Mouse (Mus musculus) megakaryocyte progenitor cell, adult 5-6 weeks (primary cell): ENCODE data around the gene Gramd4. TPM values are rescaled to one million over a fixed set of nuclear protein-coding genes. Genes with fewer than 3 reads are reported as not detected.
"Not testable (repeated sequence)": the region's sequence is repeated elsewhere in the genome, so short reads cannot be mapped to it uniquely, and the experiment has no call there.

Source experiments
- ATAC-seq: replicated peaks from 2 replicates; pipeline ENCODE4 v1.8.0; 2016; ENCODE audit warnings: mild to moderate bottlenecking, moderate TSS enrichment, inconsistent platforms; ENCODE audit not compliant: poor library complexity
- total RNA-seq, 2 experiments: library from RNA; stranded (forward) in 1 of 2; stranded (reverse) in 1 of 2; fragments of 157-497, 149-512 nt in 1 of 2; fragments of 200-1000 nt in 1 of 2; gene quantifications; 2 replicates each; pipeline versions ENCODE4 v1.2.3 to v1.2.4; 2015 to 2017

Gramd4 gene
- total RNA-seq, 2 experiments from 2014 or later = 7.4 to 19.7 TPM

DNA sequence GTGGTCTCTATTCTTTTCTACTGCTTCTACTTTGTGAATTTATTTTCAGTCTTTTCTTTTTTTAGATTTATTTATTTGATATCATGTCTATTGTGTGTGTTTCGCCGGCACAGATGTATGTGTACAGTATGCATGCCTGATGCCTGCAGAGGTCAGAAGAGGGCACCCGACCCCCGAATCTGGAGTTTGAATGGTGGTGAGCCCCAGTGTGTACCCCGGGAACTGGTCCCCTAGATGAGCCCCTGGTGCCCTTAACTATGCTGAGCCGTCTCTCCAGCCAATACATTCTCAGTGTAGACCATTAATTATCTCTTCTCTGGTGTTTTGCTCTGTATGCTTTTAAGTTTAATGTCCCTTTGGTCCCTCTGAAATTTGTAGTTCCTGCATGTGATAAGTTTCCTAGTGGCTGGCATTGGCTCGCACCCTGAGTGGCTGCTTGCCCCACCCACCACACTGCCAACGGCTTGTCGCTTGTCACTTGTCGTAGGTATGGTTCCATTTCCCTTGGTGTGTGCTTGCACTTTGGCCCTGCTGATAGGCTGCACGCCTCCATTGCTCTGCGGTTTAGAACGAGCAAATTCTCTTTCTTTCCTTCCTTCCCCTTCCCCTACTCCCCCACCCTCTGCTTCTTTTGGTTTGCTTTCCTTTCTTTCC is 31.7 kb downstream of the Gramd4 start:
- ATAC-seq = peak; percentile 78

GRCm38 (mm10) chr15:86089991-86090529 is 32.6 kb downstream of the Gramd4 start:
- no peak for ATAC-seq

- no peak for ATAC-seq
Observed at GRCm38 (mm10) chr15:86090578-86090977, 33.1 kb downstream of the Gramd4 start.

GRCm38 (mm10) chr15:86091201-86091997 is 33.9 kb downstream of the Gramd4 start:
- ATAC-seq = no peak

GRCm38 (mm10) chr15:86091998-86092670 is 34.6 kb downstream of the Gramd4 start:
- ATAC-seq = no peak

DNA sequence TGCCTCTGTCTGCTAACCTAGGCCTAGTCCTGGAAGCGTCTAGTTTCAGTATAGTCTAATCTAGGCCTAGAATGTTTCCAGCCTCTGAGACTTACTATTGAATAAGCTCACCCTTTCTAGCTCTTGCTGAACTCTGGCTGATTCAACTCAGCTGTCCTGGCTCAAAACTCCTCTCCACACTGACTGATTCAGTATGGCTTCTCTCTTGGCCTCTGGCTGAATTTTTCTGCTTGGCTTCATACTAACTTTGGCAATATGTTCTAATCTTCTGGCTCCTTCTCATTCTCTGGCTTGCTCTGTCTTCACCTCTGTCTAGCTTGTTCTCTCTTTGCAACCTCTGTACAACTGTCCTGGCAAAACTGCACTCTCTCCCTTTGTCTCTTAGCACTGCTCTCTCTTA is 35.7 kb downstream of the Gramd4 start:
- ATAC-seq = no peak

DNA sequence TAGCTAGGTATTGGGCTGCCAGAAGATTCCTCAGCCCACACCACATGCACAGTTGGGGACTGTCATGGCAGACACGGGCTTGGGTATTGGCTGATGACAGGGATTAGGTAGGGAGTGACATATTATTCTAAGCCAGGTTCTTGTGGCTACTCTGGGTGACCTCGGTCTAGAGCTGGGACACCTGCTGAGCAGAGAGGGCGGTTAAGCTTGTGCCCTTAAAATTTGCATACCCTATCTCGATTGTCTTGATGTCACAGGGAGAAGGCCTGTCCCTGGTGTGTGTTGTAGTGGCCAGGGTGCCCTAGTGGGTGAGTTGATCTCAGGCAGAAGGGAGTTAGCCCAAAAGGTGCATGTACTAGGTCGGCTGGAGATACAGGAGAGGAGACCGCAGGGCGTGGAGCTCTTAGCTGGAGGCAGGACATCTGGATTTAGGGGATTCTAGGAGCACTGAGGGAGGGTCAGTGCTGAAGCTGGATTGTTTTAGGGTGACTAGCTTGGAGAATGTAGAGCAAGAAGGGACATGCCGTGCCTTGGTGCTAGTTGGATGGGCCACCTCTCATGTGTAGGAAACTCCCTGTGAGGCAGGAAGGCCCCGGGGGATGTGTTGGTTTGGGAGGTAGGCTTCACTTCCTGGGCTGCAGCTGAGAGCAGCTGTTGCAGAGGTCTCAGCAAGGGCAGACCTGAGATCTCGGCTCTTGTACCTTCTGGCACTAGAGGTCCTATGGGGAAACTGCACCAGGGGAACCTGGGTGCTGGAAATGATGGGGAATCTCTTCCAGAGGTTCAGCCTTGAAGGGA is 37.0 kb downstream of the Gramd4 start:
- no peak for ATAC-seq

DNA sequence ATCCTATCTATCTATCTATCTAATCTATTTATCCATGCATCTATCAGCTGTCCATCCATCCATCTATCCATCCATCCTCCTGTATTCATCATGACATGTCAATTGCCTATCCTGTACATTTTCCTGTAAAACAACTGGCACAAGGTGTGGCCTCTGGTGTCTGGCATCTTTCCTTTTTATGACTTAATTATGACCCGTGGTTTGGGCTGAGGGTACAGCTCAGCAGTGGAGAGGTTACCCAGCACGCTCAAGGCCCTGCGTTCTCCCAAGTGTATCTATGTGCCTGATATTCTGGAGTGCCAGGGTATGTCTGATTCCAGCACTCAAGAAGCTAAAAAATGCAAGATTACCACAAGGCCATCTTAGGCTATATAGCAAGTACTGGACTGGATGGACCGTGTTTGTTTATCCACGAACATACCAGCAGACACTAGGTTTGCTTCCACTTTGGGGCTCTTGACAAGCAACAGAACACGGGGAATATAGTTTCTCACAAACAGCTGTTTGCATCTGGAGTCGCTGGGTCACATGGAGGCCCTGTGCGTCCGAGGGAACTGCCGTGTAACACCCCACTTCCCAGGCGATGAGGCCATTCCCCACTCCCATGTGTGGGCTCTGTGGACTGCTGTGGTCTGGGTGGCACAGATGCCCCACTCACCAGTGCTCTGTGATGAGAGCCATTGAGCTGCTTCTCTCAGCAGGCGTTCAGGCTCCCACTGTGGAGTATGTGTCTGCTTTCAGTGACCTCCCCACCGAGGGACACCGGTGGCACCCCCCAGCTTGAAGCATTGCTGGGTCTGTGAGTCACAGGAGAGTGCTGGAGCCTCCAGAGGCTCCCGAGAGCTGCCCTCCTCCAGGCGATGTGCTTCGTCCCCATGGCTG is 38.5 kb downstream of the Gramd4 start:
- no peak for ATAC-seq

DNA sequence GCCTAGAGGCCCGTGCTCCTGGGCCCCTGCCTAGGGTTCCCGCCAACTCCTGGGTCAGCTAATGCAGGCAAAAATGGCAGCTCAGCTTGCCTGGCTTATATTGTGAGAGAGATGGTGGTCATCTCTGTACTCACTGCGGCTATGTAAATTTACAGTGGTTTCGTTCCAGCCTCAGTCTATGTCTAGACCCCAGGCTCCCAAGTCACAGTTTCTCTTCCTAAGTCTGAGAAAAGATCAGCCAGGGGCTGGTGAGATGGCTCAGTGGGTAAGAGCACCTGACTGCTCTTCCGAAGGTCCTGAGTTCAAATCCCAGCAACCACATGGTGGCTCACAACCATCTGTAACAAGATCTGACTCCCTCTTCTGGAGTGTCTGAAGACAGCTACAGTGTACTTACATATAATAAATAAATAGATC is 39.1 kb downstream of the Gramd4 start:
- not testable (repeated sequence) for ATAC-seq

- ATAC-seq = no peak
Observed at GRCm38 (mm10) chr15:86097871-86098270, 40.4 kb downstream of the Gramd4 start.

DNA sequence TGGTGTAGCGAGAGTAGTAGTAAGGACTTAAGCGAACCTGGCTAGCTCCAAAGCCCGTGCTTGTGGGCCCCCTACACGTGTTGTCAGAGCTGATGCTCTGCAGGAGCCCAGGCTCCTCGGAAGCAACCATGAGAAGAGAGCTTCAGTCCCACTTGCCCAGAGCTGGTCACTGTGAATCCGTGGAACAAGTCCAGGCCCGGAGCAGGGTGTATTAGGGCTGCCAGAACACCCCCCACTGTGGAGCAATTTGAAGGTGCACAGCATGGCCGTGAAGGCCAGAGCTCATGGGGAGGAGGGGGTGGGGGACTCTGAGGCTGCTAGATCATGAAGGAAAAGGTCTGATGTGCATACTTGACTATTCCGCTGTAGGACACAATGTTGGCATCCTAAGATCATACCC is 44.1 kb downstream of the Gramd4 start:
- no peak for ATAC-seq

DNA sequence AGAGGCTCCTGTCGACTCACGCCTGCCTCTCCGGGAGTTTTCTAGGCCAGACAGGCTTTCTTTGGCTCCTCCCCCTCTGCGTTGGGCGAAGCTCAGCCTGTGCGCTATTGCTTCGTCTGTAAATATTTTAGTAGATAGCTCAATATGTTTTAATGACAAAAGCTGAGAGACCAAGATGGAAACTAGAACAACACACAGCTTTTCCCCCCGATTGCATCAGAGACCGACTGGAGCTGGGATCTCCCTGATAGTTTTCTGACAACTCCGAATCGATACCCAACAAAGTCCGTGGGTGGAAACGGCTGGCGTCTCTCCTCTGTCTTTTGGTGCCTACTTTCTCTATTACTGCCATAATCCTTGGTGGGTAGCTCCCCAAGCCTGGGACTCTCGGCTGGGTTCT is 44.8 kb downstream of the Gramd4 start:
- no peak for ATAC-seq

DNA sequence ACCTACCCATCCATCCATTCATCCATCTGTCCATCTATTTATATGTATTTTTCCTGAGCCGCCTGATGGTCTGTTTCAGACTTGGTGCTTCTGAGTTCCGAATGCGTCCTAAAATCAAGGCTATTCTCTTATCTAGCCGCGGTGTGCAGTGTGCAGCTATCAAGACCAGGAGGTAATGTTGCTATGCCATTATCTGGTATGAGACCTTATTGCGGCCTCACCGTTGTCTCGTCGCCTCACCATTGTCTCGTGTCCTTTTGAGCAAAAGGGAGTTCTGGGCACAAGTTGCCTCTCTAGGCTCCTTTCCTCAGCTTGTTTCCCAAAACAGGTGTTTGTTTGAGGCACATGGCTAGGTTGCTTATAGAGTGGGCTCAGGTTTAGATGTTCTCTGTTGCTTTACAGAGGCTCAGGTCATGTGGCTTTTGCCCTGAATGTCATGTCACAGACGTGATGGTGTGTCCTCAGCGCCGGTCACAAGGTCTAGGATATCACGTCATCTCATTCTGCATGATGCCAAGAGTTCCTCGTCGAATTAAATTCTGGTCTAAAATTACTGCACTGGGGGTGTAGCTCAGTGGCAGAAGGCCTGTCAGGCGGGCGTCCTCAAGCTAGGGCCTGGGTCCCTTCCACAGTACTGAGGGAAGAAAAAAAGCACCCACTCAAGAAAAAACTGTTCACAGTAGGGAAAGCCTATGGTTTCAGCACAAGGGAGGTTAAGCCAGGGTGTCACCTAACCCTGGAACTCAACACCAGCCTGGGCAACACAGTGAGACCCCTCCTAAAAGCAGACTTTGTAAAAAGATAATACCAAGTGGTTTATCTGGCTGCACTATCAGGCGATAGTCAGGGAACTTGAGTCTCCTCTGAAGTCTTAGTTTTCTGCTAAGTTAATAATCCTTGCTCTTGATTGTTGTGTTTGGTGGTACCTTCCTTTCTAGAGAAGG is 47.2 kb downstream of the Gramd4 start:
- peak; percentile 66 for ATAC-seq

DNA sequence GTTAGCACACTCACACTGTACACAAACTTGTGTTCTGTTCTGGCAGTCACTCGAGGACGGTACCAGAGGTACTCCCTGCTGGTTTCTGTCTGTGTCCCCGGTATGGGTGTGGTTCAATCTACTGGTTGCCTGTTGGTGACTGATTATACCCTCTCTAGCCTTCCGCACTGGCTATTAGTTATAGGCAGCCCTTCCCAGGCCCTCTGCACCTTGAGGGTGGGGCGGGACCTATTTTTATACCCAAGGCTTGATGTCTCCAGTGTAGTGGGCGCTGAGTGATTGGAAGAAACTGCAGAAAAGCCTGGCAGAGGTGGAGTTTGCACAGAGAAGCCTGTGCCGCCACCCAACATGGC is 47.8 kb downstream of the Gramd4 start:
- peak; percentile 83 for ATAC-seq

- no peak for ATAC-seq
Observed at GRCm38 (mm10) chr15:86105751-86106150, 48.3 kb downstream of the Gramd4 start.

DNA sequence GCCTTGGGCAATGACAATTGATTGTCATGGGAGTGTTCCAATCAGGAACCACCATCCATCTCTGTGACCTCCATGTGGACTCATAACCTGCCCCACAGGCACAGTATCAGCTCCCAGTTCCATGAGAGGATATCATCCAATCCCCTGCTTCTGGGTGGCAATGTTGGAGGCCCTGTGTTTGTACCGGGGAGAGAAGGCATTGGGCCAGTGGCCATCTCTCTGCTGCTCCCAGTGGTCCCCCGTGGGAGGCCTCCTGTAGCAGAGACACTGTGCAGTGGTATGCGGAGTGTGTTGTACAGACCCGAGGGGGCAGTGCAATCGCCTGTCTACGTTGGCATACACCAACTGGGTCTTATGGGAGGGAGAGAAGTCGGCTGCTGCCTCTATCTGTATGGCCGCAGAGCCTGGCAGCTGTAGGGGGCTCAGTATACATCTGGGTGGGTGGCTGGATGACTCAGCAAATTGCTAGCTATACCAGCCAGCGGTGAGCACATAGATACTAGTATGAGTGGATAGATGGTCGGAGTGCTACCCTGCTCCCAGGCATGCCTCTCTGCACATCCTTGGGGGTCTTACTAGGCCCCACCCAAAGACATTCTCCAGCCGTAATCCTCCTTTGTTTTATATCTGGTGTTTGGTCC is 50.5 kb downstream of the Gramd4 start:
- peak; percentile 9; the same call in 1 of the 2 replicates for ATAC-seq

GRCm38 (mm10) chr15:86109245-86109644 is 51.8 kb downstream of the Gramd4 start:
- no peak for ATAC-seq

- ATAC-seq = no peak
Observed at GRCm38 (mm10) chr15:86109650-86110211, 52.2 kb downstream of the Gramd4 start.
